ENCODE assay signal across 17 mouse cellular contexts in the genomic region with DNA sequence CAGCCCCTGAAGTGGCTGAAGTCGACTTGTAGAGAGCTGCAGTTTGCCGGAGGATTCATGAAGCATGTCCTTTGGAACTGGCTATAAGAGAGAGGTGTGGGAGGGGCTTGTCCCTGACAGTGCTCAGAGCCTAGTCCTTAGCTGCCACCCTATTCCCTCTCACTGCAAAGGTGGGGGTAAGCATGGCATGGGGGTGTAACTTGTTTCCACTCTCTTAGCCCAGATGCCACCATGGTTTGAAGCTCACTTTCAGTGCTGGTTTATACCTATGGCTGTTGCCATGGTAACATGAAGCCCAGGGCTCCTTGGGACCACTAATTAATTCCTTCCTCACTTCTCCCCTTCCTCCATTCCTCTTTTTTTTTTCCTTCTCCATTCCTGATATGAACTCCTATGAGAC. TPM values are rescaled to one million over a fixed set of nuclear protein-coding genes. Genes with fewer than 3 reads are reported as not detected.
A peak's percentile ranks its signal among the peaks of the same experiment; 100 is the strongest.
DNase-seq lines count a peak whose midpoint lies in the region; ATAC-seq and TF ChIP-seq lines count a peak whose summit lies in the region.
"Had no signal": no experiment of that assay in that cellular context is flagged by ENCODE, and none has a peak within 500 bp of the region (broad histone marks: within the 10 kb centered on the region; RNA-seq: fewer than 3 reads in every experiment).

No protein-coding gene starts in this region.

- H3K27me3 ChIP-seq in hindbrain, embryonic 10.5 days (ENCODE audit: insufficient read depth, poor library complexity, severe bottlenecking) = no peaks in the 10 kb centered on the region
- no peaks in the 10 kb centered on the region for H3K27me3 ChIP-seq in hindbrain, embryonic 11.5 days (ENCODE audit: control insufficient read depth, insufficient read depth, low read length)

- intact Hi-C loops in gastrocnemius, adult 2 months (cut with DNase I) = no loop called here

- no peaks in the 10 kb centered on the region for H3K9me3 ChIP-seq in hindbrain, embryonic 10.5 days
- H3K9me3 ChIP-seq in hindbrain, embryonic 11.5 days (ENCODE audit: control insufficient read depth, low read length) = no peaks in the 10 kb centered on the region
- H3K9me3 ChIP-seq: heart, embryonic 12.5 days had no signal

- H3K27ac ChIP-seq in hindbrain, embryonic 10.5 days = 0 out of 2 replicates have a peak overlapping the region, but pooled peaks have one; percentile 2
- H3K27ac ChIP-seq in hindbrain, embryonic 11.5 days (ENCODE audit: low read depth, low read length) = no peak overlapping the region
- H3K27ac ChIP-seq in gastrocnemius, adult 2 months = no peak overlapping the region
- H3K27ac ChIP-seq: macrophage had no signal

- no peaks in the 10 kb centered on the region for H3K36me3 ChIP-seq in hindbrain, embryonic 10.5 days
- no peaks in the 10 kb centered on the region for H3K36me3 ChIP-seq in hindbrain, embryonic 11.5 days (ENCODE audit: control insufficient read depth, insufficient read depth, low read length)
- H3K36me3 ChIP-seq: heart, embryonic 12.5 days had no signal

- DNase-seq in hindbrain, embryonic 10.5 days (ENCODE audit: low spot score) = no peak
- no peak for DNase-seq in hindbrain, embryonic 11.5 days (ENCODE audit: low spot score)
- DNase-seq in right cerebral cortex, adult 18-20 months = peak; percentile 46
- no peak for DNase-seq in right cerebral cortex, postnatal 14 days
- DNase-seq in hindlimb bud, embryonic 11.5 days (ENCODE audit: extremely low spot score, low read depth, low spot score) = peak; percentile 5
- no peak for DNase-seq in gastrocnemius, adult 2 months
- no peak for DNase-seq in c-Kit-positive CD71-positive TER-119-positive erythroid progenitor cells, embryonic 14.5 days (ENCODE audit: low spot score)
- DNase-seq: adrenal gland, postnatal 10 days; gastrocnemius, postnatal 36 days; heart, postnatal 36 days; kidney, adult 11 months; kidney, postnatal 25 days; lung, embryonic 14.5 days had no signal

- no peak for TF ChIP-seq CTCF in gastrocnemius, adult 2 months (IDR thresholded peaks at IDR 0.05)

- no peak overlapping the region for H3K9ac ChIP-seq in hindbrain, embryonic 11.5 days (ENCODE audit: low read depth, low read length)
- H3K9ac ChIP-seq: heart, embryonic 12.5 days; lung, embryonic 14.5 days had no signal

- H3K4me1 ChIP-seq in hindbrain, embryonic 10.5 days (replicated peaks) = peaks cover 24% of the 10 kb centered on the region
- H3K4me1 ChIP-seq in hindbrain, embryonic 11.5 days (replicated peaks; ENCODE audit: control insufficient read depth, insufficient read depth, low read length) = no peaks in the 10 kb centered on the region

- no peak overlapping the region for H3K4me2 ChIP-seq in hindbrain, embryonic 11.5 days (replicated peaks; ENCODE audit: low read depth, low read length)
- H3K4me2 ChIP-seq: heart, embryonic 12.5 days; liver, embryonic 11.5 days; lung, embryonic 14.5 days had no signal

- 38% methylated on average over 2 of the region's 2 CpGs for WGBS in hindbrain, embryonic 10.5 days
- 53% methylated on average over 2 of the region's 2 CpGs for WGBS in hindbrain, embryonic 11.5 days

- H3K4me3 ChIP-seq in hindbrain, embryonic 10.5 days = no peak overlapping the region
- no peak overlapping the region for H3K4me3 ChIP-seq in hindbrain, embryonic 11.5 days (ENCODE audit: low read depth, low read length)
- no peak overlapping the region for H3K4me3 ChIP-seq in gastrocnemius, adult 2 months
- H3K4me3 ChIP-seq: heart, embryonic 12.5 days had no signal

- ATAC-seq in hindbrain, embryonic 11.5 days (ENCODE audit: low FRiP score) = no peak

RNA-seq across cellular contexts. Expression of a gene that starts 57.4 kb away (rescaled TPM):
- 0.73 and 1.3 TPM in 2 replicates for polyA plus RNA-seq in hindbrain, embryonic 10.5 days (2016; fragmentation: Nextera tagmentation; extraction: Ambion mirVana)
- polyA plus RNA-seq in hindbrain, embryonic 11.5 days (2014; fragmentation: Nextera tagmentation; extraction: Ambion mirVana) = 0.60 and 0.82 TPM in 2 replicates
- 10 to 100 TPM; 40.7 to 42.5 TPM for total RNA-seq in gastrocnemius, adult 2 months (2021)
- total RNA-seq: MEL had no signal

Comparison
In these comparisons a context has a peak if more than half of its experiments do, and no peak if none do; other contexts are left out.
1. DNase-seq: peak in right cerebral cortex, adult 18-20 months (single experiment) and hindlimb bud, embryonic 11.5 days (single experiment); none in hindbrain, embryonic 10.5 days (single experiment), hindbrain, embryonic 11.5 days (single experiment), right cerebral cortex, postnatal 14 days (single experiment), gastrocnemius, adult 2 months (single experiment) and c-Kit-positive CD71-positive TER-119-positive erythroid progenitor cells, embryonic 14.5 days (single experiment).